Mouse (Mus musculus) central nervous system, embryonic 11.5 days (tissue): ENCODE measurements around the gene Nebl. TPM values are rescaled to one million over a fixed set of nuclear protein-coding genes. Genes with fewer than 3 reads are reported as not detected.

Experiments used
- polyA plus RNA-seq: library from polyadenylated mRNA; depleted of rRNA; stranded (reverse); fragments of >200 nt; gene quantifications from 2 replicates; pipeline ENCODE4 v1.2.3, GENCODE M21; 2012; rRNA removed

Gene Nebl
- polyA plus RNA-seq, result 6.3 and 7.5 TPM in 2 replicates

GRCm38 (mm10) chr2:17730957-17731830, at the start of gene Nebl:
Nebl (minus strand) TSS chr2:17731464.

